Mouse (Mus musculus): Measurements from ENCODE around the gene Nfasc.

Nfasc gene

DNA sequence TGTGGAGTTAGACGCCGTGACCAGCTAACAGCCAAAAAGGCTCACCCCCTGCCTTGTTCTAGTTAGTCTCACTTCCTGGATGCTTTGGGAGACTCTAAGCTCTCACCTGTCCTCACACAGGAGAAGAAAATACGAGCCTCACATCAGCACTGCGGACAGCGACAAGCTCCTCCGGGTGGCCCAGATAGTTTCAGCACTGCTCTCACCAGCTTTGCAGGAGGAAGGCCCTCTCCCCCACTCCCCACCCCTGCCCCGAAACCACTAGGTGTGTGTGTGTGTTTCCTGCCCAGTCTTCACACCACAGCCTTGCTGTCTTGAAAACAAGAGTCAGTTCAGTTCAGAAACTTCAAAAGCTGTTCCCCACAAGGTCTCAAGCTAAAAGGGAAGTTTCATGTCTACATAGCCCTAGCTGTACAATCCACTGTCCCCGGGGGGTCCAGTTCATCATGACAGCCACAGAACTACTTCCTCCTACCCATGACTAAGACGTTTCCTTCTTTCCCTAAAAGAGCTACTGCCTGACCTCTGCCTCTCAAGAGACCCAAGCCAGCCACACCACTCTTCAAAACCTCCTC lies 7.6 kb downstream of the Nfasc start:
- no peak for DNase-seq (ENCODE audit: low spot score in 2 of 2)

DNA sequence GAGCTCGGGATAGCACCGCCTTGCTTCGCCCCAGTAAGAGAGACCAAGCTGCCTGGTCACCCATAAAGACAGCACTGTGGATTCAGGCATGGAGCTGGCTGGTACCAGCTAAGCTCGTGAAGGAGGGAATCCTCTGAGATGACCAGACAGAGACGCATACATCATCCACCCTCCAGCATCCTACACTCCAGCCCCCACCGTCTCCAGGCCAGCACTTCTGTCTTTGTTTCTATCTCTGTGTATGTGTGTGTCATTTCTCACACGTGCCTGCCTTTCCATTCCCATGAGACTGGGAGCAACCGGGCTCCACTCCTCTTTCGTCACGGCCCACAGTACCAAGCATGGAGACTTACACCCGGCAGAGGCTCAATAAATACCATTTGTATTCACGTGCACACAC lies 9.3 kb downstream of the Nfasc start:
- DNase-seq (ENCODE audit: low spot score in 2 of 2), result no peak

DNA sequence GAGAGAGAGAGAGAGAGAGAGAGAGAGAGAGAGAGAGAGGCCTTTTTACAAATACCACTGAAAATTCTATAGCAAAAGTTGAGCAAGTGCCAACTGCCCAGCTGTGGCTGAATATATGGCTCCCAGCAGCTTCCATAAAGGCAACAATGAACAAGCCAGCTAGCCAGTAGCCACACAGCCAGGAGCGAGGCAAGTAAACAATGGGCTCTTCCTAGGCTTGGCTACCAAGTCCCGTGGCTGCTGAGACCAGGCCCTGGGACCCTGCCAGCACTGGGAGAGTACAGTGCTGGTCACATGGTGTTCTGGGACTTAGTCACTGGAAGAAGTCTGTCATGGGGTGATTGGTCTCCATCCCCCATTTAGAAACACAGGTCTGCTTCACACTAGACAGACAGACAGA lies 14.0 kb downstream of the Nfasc start:
- no peak for DNase-seq (ENCODE audit: low spot score in 2 of 2)

GRCm38 (mm10) chr1:132722362-132722761 lies 19.2 kb downstream of the Nfasc start:
- no peak for DNase-seq (ENCODE audit: low spot score in 2 of 2)

DNA sequence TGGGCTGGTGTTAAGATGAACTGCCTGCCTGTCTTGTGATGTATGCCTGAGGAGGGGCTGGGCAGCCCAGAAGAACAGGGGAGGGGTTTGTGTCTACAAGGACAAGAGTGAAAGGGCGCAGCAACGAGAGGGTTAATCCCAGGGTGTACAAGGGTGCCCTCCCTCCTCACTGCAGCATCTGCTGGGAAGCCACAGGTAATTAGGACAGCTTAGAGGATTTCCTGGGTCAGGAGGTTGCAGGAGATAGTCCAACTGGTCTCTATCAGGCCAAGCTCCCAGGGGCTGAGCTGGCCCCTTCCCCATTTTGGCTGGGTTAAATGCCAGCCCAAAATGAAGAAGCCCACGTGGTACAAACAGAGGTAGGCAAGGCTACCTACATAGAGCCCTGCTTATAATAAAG lies 20.3 kb downstream of the Nfasc start:
- DNase-seq (ENCODE audit: low spot score in 2 of 2), result no peak

- DNase-seq (ENCODE audit: low spot score in 2 of 2), result no peak
Measured at GRCm38 (mm10) chr1:132718225-132718624, 23.4 kb downstream of the Nfasc start.

- DNase-seq (ENCODE audit: low spot score in 2 of 2), result no peak
Measured at GRCm38 (mm10) chr1:132715044-132715443, 26.6 kb downstream of the Nfasc start.

DNA sequence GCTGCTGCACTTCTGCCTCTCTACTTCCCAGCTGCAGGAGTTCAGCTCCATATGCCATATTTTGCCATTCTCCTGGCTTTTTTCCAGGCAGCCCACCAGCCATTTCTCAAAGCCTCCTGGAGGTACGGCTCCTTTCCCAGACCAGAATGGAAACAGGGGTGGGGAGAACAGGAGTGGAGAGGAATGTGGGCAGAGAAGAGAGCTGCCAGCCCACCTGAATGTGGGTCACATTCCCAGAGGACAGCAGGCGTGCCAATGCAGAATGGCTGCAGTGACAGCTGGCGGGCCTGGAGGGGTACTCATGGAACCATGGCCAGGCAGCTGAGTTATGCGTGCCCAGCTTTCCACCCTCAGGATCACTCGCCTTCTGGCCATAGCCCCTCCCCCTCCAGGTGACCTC lies 32.2 kb downstream of the Nfasc start:
- no peak for DNase-seq (ENCODE audit: low spot score in 2 of 2)

DNA sequence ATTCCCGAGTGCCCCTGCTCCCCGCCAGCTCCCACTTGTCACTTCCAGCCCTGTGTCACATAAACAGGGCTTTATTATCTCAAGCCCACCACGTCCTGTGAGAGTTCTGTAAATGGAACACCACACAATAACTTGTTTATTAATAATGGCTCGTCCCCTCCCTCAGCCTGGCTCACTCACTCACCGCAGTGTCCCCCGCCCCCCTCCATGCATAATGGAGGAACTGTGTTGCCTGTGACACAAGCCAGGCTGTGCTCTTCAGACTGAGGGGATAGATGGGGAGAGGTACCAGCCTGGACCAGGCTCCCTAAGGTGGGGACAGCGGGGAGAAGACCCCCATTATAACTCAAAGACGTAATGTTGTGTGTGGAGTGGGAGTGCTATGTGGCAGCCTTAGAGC lies 34.3 kb downstream of the Nfasc start:
- no peak for DNase-seq (ENCODE audit: low spot score in 2 of 2)

DNA sequence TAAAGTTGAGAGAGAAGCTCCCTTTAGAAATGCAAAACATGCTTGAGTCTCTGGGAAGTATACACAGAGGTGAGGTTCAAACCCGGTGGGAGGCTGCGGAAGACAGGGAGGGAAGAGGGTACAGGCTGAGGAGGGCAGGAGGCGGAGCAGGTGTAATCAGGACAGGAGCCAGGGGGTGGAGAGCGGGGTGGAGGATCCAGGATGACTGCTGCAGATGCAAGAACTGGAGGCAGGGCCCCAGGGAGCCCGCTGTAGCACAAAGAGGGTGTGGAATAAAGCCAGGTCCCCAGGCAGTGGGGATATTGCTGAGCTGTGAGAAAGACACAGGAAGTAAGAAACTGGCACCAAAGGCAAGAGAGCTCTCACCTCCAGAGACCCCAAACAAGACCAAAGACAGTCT lies 38.1 kb downstream of the Nfasc start:
- DNase-seq (ENCODE audit: low spot score in 2 of 2), result no peak

DNA sequence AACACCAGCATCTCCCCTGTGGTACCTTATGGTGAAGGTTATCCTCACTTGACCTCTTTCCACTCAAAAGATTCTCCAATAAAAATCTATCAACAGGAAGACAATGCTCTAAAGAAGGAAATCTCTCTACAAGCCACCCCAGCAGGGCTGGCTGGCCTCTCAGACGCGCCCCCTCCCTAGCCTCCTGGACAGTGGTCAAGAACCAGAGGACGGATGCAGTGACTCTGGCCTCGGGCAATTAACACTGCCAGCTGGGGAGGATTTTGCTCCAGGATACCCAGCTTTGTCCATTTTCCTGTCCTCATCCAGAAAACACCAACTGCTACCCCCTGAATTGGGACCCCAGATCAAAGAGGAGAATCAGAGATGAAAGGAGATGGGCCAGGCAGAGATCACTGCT lies 44.7 kb downstream of the Nfasc start:
- no peak for DNase-seq (ENCODE audit: low spot score in 2 of 2)

GRCm38 (mm10) chr1:132696232-132696631 lies 45.4 kb downstream of the Nfasc start:
- DNase-seq (ENCODE audit: low spot score in 2 of 2), result no peak

DNA sequence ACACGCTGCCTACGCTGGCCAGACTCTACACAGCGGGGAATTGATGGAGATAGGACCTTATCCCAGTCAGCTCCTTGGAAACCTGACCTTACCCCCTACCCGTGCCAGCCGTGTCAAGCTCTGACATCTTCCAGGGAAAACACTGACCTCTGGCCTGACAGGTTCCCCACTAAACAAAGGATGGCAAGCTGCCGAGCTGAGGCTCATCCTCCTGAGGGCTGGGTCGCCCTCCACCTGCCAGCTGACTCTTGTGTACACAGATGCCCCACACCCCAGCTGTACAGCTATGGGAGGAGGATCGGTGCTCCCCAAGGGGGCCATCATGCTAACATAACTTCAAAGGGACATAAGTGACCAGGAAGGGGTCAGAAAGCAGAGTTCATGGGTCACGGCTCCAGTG lies 47.6 kb downstream of the Nfasc start:
- no peak for DNase-seq (ENCODE audit: low spot score in 2 of 2)

DNA sequence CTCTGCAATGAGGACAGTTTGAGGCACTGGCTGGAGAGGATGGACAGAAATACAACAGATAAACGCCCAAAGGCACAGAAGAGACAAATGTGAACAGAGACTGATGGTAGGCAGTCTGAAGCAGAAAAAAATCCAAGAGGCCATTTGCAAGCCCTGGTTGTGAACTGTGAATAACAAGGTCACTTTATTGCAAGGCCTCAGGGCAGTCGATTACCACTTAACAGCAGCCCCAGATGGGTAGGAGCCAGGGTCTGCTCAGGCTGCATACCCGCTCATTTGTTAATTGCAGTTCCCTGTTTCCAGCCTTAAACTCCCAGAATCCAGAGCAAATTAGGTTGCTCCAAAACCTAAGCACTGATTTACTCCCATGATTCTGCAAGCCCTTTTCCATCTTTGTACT lies 52.4 kb downstream of the Nfasc start:
- no peak for DNase-seq (ENCODE audit: low spot score in 2 of 2)

DNA sequence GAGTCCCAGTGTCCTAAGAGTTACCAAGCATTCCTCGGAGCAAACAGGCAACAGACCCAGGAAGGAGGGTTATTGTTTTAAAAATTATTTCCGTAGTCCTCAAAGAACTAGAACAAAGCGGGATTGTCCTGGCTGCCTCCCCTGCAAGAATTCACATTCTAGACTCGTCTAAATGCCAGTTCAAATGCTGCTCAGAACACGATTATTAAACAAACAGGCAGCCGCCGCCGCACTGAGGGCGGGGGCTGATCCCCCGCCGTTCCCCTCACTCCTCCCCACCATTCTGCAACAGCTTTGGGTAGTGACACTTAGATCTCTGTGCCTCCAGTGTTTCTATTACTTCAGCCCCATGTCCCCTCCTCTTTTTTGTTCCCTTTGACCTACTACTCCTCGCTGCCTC lies 62.7 kb downstream of the Nfasc start:
- no peak for DNase-seq (ENCODE audit: low spot score in 2 of 2)

DNA sequence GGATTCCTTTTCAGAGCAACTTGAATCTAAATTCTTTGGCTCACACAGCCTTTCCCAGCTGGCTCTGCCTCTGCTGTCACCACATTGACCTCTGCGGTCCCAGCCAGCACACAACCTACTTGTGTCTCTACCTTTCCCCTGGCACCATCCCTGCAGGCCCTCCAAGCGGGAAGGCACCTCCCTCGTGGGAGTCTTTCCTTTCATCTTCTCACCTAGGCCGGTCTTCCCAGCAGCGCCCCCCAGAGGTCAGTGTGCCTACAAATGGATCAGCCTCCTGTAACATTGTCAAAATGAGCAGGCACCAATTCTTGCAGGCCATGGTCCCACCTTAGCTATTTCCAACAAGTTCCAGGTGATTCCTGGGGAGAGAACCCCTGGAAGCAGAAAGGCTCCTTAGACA lies 63.5 kb downstream of the Nfasc start:
- DNase-seq (ENCODE audit: low spot score in 2 of 2), result no peak

DNA sequence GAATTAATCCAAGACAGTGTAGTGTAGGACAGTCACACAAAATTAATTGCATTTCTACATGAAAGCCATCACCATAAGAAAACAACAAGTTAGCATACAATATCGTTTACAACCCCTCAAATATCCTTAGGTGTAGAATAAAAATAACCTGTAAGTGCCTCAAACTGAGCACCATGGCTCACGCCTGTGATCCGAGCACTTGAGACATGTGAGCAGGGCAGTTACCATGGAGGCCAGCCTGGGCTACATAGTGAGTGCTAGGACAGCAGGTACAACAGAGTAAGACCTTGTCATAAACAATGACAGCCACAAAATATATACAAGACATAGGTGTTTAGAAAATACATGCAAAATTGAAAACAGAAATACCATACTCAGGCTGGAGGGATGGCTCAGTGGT lies 68.9 kb downstream of the Nfasc start:
- no peak for DNase-seq (ENCODE audit: low spot score in 2 of 2)

GRCm38 (mm10) chr1:132669200-132669599 lies 72.4 kb downstream of the Nfasc start:
- DNase-seq (ENCODE audit: low spot score in 2 of 2), result no peak

GRCm38 (mm10) chr1:132660354-132660753 lies 81.2 kb downstream of the Nfasc start:
- no peak for DNase-seq (ENCODE audit: low spot score in 2 of 2)

DNA sequence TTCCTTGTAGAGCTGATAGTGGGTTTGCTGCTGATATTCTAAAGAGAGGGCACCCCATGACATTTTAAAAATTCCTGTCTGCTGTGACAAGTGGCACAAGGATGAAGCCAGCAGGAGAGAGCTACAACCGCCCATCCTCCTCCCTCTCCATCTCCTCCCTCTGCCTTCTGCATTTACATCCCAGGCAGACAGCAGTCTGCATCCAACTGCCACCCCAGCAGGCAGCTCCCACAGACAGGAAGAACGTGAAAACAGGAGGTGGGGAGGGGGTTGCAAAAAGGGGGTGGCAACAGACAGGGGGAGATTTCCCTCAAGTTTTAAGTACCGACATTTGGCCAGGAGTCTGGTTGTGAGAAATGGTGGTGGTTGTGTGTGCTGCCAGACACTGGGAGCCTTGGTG lies 82.0 kb downstream of the Nfasc start:
- no peak for DNase-seq (ENCODE audit: low spot score in 2 of 2)

GRCm38 (mm10) chr1:132655611-132656010 lies 86.0 kb downstream of the Nfasc start:
- no peak for DNase-seq (ENCODE audit: low spot score in 2 of 2)

DNA sequence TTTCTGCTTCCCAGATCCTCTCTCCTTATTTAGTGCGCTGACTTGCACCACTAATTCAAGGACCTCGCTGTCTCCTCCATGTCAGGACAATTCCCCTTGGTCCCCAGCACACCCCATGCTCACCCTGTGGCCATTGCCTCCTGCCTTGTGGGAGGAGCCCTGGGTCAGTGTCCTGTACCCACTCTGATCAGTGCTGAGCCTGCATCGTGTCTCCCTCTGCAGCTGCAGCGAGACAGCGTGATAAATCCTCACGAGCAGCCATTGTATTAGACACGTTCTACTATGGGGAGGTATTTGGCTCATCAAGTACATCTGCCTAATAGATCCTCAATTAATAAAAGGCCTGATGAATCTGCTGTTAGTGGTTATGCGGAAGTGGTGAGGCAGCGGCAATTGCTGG lies 86.8 kb downstream of the Nfasc start:
- DNase-seq (ENCODE audit: low spot score in 2 of 2), result no peak

GRCm38 (mm10) chr1:132653841-132654457 lies 87.6 kb downstream of the Nfasc start:
- DNase-seq (ENCODE audit: low spot score in 2 of 2), result no peak

DNA sequence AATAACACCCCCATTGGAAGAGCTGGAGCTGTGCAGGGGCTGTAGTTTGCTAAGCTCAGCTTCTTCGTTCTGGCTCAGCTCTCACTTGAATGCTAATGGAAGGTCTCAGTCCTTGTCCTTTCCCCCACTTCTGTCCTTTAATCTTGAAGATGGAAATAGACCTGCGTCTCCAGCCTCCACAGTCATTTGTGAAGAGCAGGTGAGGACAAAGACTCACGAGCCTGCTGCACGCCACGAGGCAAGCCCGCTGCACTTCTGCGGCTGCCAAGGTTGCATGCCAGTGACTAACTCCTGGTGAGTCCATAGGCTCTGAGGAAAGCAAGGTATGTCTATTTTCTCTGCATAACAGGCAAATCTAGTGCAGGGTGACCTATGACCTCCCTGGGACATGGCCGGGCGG lies 88.4 kb downstream of the Nfasc start:
- DNase-seq (ENCODE audit: low spot score in 2 of 2), result no peak

All from cerebellum, postnatal 4 days (tissue).